Mouse (Mus musculus) intestine, postnatal 0 days (tissue): Measurements from ENCODE around the gene Akr1b8. TPM values are rescaled to one million over a fixed set of nuclear protein-coding genes. Genes with fewer than 3 reads are reported as not detected.
A peak's percentile ranks its signal among the peaks of the same experiment; 100 is the strongest.
"Not testable (repeated sequence)": the region's sequence is repeated elsewhere in the genome, so short reads cannot be mapped to it uniquely, and the experiment has no call there.

Source experiments
- ATAC-seq: fragments of 200-750 bp; cut with Nextera tagmentation; 2 replicates; pipeline ENCODE4 v1.8.0; 2017; ENCODE audit warnings: mild to moderate bottlenecking, moderate TSS enrichment, moderate library complexity
- H3K27ac ChIP-seq: fragments of 300-500 bp; sonication (generic); 2 replicates; pipeline ENCODE4 v1.5.1; 2014; ENCODE audit warnings: mild to moderate bottlenecking, low read depth, low read length, moderate library complexity
- H3K27me3 ChIP-seq: fragments of 300-500 bp; sonication (generic); replicated peaks from 2 replicates; pipeline ENCODE4 v1.6.1; 2014; ENCODE audit warnings: low read length, mixed read lengths; ENCODE audit not compliant: control insufficient read depth, insufficient read depth
- H3K36me3 ChIP-seq: fragments of 300-500 bp; sonication (generic); 2 replicates; pipeline ENCODE4 v1.6.1; 2014; ENCODE audit warnings: mild to moderate bottlenecking, moderate library complexity; ENCODE audit not compliant: control insufficient read depth, insufficient read depth
- H3K4me1 ChIP-seq: fragments of 300-500 bp; sonication (generic); replicated peaks from 2 replicates; pipeline ENCODE4 v1.6.1; 2014; ENCODE audit warnings: antibody characterized with exemption, low read length, mixed read lengths; ENCODE audit not compliant: control insufficient read depth, insufficient read depth
- H3K4me2 ChIP-seq: fragments of 300-500 bp; sonication (generic); replicated peaks from 2 replicates; pipeline ENCODE4 v1.6.1; 2014; ENCODE audit warnings: low read depth, mild to moderate bottlenecking, moderate library complexity
- H3K4me3 ChIP-seq: fragments of 300-500 bp; sonication (generic); 2 replicates; pipeline ENCODE4 v1.5.1; 2014; ENCODE audit warnings: low read depth, low read length
- H3K9ac ChIP-seq: fragments of 300-500 bp; sonication (generic); 2 replicates; pipeline ENCODE4 v1.6.1; 2014; ENCODE audit warnings: mild to moderate bottlenecking, low read depth, low read length
- H3K9me3 ChIP-seq: fragments of 300-500 bp; sonication (generic); 2 replicates; pipeline ENCODE4 v1.6.1; 2016; ENCODE audit warnings: mixed run types; ENCODE audit not compliant: control insufficient read depth
- CTCF ChIP-seq: sonication (generic); IDR thresholded peaks from 2 replicates; pipeline ENCODE4 v1.5.1; 2016; ENCODE audit warnings: low read depth, mild to moderate bottlenecking, control low read depth, antibody characterized with exemption, moderate library complexity
- WGBS: fragments of 180-500 bp; shearing (Covaris S2); extraction: QIAGEN DNeasy Blood & Tissue Kit; methylation state at CpG from one replicate; pipeline ENCODE4 v1.1.7; 2014; 5-methylcytosine and 5-hydroxymethylcytosine counted together
- polyA plus RNA-seq: library from polyadenylated mRNA; unstranded; fragments of >200 nt; fragmentation: Nextera tagmentation; extraction: Ambion mirVana; gene quantifications from 2 replicates; pipeline ENCODE4 v1.2.1, GENCODE M21; 2015

Akr1b8 gene
- polyA plus RNA-seq, 1 experiment from 2014 or later: 5.8 TPM

- no peaks in the 10 kb centered on the region for H3K9me3 ChIP-seq
- WGBS: 98% methylated on average over 2 of the region's 2 CpGs
- H3K36me3 ChIP-seq: peaks cover 21% of the 10 kb centered on the region
- ATAC-seq: no peak
- no peak overlapping the region for H3K4me3 ChIP-seq
- no peak overlapping the region for H3K9ac ChIP-seq
- H3K27ac ChIP-seq: no peak overlapping the region
- 0 out of 2 replicates have a peak, but pooled peaks cover 3% of the 10 kb centered on the region for H3K4me1 ChIP-seq
- no peaks in the 10 kb centered on the region for H3K27me3 ChIP-seq
- no peak for TF ChIP-seq CTCF
- H3K4me2 ChIP-seq: no peak overlapping the region
These were observed 40.0 kb upstream of the Akr1b8 start for GRCm38 (mm10) chr6:34313921-34314320.

- peak within 1 kb of the TSS; percentile 71 for H3K9ac ChIP-seq
- H3K4me1 ChIP-seq: 0 out of 2 replicates have a peak, but pooled peaks cover 3% of the 10 kb centered on the region
- peak; percentile 68 for TF ChIP-seq CTCF
- peak within 1 kb of the TSS; percentile 98 for H3K4me2 ChIP-seq
- peak within 1 kb of the TSS; percentile 73 for H3K4me3 ChIP-seq
- H3K27me3 ChIP-seq: no peaks in the 10 kb centered on the region
- WGBS: under 1% methylated on average over 60 of the region's 60 CpGs
- H3K36me3 ChIP-seq: 0 out of 2 replicates have a peak, but pooled peaks cover 3% of the 10 kb centered on the region
- H3K9me3 ChIP-seq: no peaks in the 10 kb centered on the region
- peak; percentile 97 for ATAC-seq
- no peak within 1 kb of the TSS for H3K27ac ChIP-seq
These were observed 36.8 kb upstream of the Akr1b8 start, which contains the start of gene Akr1b3 for GRCm38 (mm10) chr6:34316854-34317771. Gene Akr1b3, minus strand, starts transcription at chr6:34317478.

GRCm38 (mm10) chr6:34318172-34318571 lies 35.7 kb upstream of the Akr1b8 start:
- WGBS: 40% methylated on average over 5 of the region's 5 CpGs
- no peaks in the 10 kb centered on the region for H3K27me3 ChIP-seq
- no peak overlapping the region for H3K9ac ChIP-seq
- H3K4me3 ChIP-seq: peak overlapping the region; percentile 73
- TF ChIP-seq CTCF: no peak
- 0 out of 2 replicates have a peak, but pooled peaks cover 3% of the 10 kb centered on the region for H3K4me1 ChIP-seq
- H3K36me3 ChIP-seq: no peaks in the 10 kb centered on the region
- no peaks in the 10 kb centered on the region for H3K9me3 ChIP-seq
- H3K4me2 ChIP-seq: peak overlapping the region; percentile 98
- no peak overlapping the region for H3K27ac ChIP-seq
- no peak for ATAC-seq

DNA sequence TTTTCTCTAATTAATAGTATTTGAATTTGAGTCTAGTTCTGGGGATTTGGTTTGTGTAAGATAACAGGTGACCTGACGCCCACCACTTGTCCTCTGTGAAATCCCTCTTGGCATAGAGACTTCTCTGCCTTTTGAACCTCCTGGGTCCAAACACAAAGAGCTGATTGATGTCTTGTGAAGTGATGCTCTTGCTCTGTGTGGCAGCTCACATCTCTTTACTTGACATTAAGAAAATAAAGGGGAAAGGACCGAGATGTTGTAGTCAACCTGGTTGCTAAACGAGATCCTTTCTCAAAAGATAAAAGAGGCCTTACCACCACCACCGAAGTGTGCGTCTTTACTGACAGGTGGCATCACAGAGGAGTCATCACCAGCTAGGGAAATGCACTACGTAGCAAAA lies 35.3 kb upstream of the Akr1b8 start:
- H3K9ac ChIP-seq: no peak overlapping the region
- H3K4me1 ChIP-seq: 0 out of 2 replicates have a peak, but pooled peaks cover 3% of the 10 kb centered on the region
- no peak overlapping the region for H3K4me2 ChIP-seq
- H3K9me3 ChIP-seq: no peaks in the 10 kb centered on the region
- no peak overlapping the region for H3K4me3 ChIP-seq
- WGBS: 79% methylated on average over 6 of the region's 6 CpGs
- no peaks in the 10 kb centered on the region for H3K27me3 ChIP-seq
- H3K36me3 ChIP-seq: no peaks in the 10 kb centered on the region
- no peak for TF ChIP-seq CTCF
- no peak for ATAC-seq
- no peak overlapping the region for H3K27ac ChIP-seq

GRCm38 (mm10) chr6:34322121-34322520 lies 31.8 kb upstream of the Akr1b8 start:
- H3K4me1 ChIP-seq: 0 out of 2 replicates have a peak, but pooled peaks cover 3% of the 10 kb centered on the region
- H3K27me3 ChIP-seq: no peaks in the 10 kb centered on the region
- no peaks in the 10 kb centered on the region for H3K36me3 ChIP-seq
- no peak overlapping the region for H3K27ac ChIP-seq
- TF ChIP-seq CTCF: no peak
- H3K9me3 ChIP-seq: no peaks in the 10 kb centered on the region
- H3K9ac ChIP-seq: no peak overlapping the region
- 95% methylated on average over 7 of the region's 7 CpGs for WGBS
- no peak overlapping the region for H3K4me3 ChIP-seq
- no peak for ATAC-seq
- H3K4me2 ChIP-seq: no peak overlapping the region

- Histone ChIP-seq H3K9me3 (no peaks in the 10 kb centered on the region), H3K36me3 (no peaks in the 10 kb centered on the region), H3K27me3 (no peaks in the 10 kb centered on the region), H3K9ac (no peak overlapping the region), H3K4me1 (no peaks in the 10 kb centered on the region), H3K27ac (no peak overlapping the region), H3K4me3 (no peak overlapping the region), H3K4me2 (no peak overlapping the region)
- no peak for ATAC-seq
- 89% methylated on average over 5 of the region's 5 CpGs for WGBS
- no peak for TF ChIP-seq CTCF
These were observed 22.5 kb upstream of the Akr1b8 start for GRCm38 (mm10) chr6:34331379-34331778.

DNA sequence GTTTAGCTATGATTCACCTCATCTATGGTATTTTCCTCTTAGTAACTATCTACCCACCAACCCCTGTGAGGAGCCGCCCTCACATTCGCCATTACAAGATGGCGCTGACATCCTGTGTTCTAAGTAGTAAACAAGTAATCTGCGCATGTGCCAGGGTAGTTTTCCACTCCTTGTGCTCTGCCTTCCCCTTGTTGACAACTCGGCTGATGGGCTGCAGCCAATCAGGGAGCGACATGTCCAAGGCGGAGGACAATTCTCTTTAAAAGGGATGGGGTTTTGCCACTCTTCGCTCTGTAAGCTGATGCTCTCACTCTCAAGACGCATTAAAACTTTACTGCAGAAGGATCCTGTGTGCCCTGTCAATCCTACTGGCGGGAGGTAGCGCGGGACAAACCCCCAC lies 22.1 kb upstream of the Akr1b8 start:
- H3K4me2 ChIP-seq, ATAC-seq, H3K4me1 ChIP-seq, H3K9me3 ChIP-seq, H3K36me3 ChIP-seq, H3K27me3 ChIP-seq, H3K9ac ChIP-seq, H3K4me3 ChIP-seq, H3K27ac ChIP-seq: not testable (repeated sequence)
- 86% methylated on average over 12 of the region's 12 CpGs for WGBS
